Mouse (Mus musculus) heart, adult 18-20 months (tissue): ENCODE results near the gene Fbxl5. TPM values are rescaled to one million over a fixed set of nuclear protein-coding genes. Genes with fewer than 3 reads are reported as not detected.

ENCODE experiments used
- total RNA-seq, 2 experiments: library from RNA; stranded (reverse); gene quantifications; 2 replicates each; pipeline ENCODE4 v1.2.3; 2021

Fbxl5 gene
- total RNA-seq, 2 experiments from 2014 or later = 39.0 to 42.3 TPM

Other genes starting within 250 kb of the Fbxl5 start
- gene Cc2d2a, start 159.3 kb downstream of the Fbxl5 start, total RNA-seq = 1 to 10 TPM; 7.1 to 8.5 TPM
- gene Bst1, start 2.8 kb downstream of the Fbxl5 start, total RNA-seq = 1 to 10 TPM; 1.9 to 4.2 TPM
- gene Cd38, start 46.9 kb upstream of the Fbxl5 start, total RNA-seq = 1 to 10 TPM; 5.8 to 6.3 TPM
- gene Gm7879, start 91.5 kb upstream of the Fbxl5 start, total RNA-seq = 1 to 10 TPM; 4.6 to 7.9 TPM
- under 1 TPM in 1 of 2 experiments, not detected in 1; 0.39 TPM for gene Fgfbp1, start 160.1 kb upstream of the Fbxl5 start, total RNA-seq